Mouse (Mus musculus): ENCODE data around the gene Lilr4b. TPM values are rescaled to one million over a fixed set of nuclear protein-coding genes. Genes with fewer than 3 reads are reported as not detected.

Lilr4b gene
- polyA plus RNA-seq, 1 experiment from 2014 or later: not detected

DNA sequence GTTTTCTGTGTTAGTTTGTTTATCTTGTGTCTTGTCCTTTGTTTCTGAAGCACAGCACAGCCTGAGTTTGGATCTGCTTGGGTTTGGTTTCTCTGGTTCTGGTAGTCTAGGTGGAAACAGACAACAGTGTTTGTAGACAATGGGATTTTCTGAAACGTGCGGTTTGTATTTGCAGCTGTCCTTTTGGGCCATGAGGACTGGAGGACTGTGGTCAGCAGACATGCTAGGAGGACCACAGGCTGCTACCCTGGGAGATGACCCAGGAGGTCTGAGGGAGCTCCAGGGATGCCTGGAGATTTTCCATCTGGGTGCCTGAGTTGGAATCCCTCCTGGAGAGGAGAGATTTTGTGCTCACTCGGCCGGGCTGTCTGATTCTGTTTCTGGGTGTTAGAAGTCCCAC is 46.2 kb downstream of the Lilr4b start:
- 78% methylated on average over 4 of the region's 4 CpGs for WGBS

DNA sequence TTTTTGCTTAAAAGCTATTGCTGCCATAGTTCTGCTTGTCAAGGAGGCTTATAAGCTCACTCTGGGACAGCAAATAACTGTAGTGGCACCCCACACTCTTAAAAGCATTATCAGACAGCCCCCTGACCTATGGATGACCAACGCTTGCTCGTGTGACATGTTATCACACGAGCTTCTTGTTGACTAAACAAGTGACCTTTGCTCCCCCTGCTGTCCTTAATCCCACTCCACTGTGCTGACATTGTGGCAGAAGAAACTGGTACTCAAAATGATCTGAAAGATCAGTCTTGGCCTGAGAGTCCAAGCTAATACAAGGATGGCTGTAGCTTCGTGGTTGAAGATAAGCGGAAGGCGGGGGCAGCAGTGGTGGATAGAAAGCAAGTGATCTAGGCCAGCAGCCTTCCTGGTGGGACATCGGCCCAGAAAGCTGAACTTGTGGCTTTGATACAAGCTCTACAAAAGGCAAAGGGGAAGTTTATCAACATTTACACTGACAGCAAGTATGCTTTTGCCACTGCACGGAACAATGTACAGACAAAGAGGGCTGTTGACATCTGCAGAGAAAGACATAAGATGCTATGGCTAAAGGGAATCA is 48.5 kb downstream of the Lilr4b start:
- H3K27me3 ChIP-seq: no peaks in the 10 kb centered on the region
- H3K4me2 ChIP-seq (replicated peaks): no peak overlapping the region
- H3K9me3 ChIP-seq: no peaks in the 10 kb centered on the region
- H3K4me3 ChIP-seq: no peak overlapping the region
- H3K36me3 ChIP-seq: no peaks in the 10 kb centered on the region
- no peak overlapping the region for H3K27ac ChIP-seq (replicated peaks)
- no peak for ATAC-seq (ENCODE audit: low FRiP score, low read depth)
- no peak overlapping the region for H3K9ac ChIP-seq (replicated peaks)
- H3K4me1 ChIP-seq: no peaks in the 10 kb centered on the region
- 61% methylated on average over 8 of the region's 8 CpGs for WGBS

More for the DNA sequence above, 46.2 kb downstream of the Lilr4b start:
- no peak overlapping the region for H3K27ac ChIP-seq (replicated peaks)
- no peaks in the 10 kb centered on the region for H3K9me3 ChIP-seq
- no peak overlapping the region for H3K4me2 ChIP-seq (replicated peaks)
- ATAC-seq (ENCODE audit: low FRiP score, low read depth): no peak
- no peak overlapping the region for H3K4me3 ChIP-seq
- H3K36me3 ChIP-seq: no peaks in the 10 kb centered on the region
- no peak overlapping the region for H3K9ac ChIP-seq (replicated peaks)
- no peaks in the 10 kb centered on the region for H3K27me3 ChIP-seq
- no peaks in the 10 kb centered on the region for H3K4me1 ChIP-seq

DNA sequence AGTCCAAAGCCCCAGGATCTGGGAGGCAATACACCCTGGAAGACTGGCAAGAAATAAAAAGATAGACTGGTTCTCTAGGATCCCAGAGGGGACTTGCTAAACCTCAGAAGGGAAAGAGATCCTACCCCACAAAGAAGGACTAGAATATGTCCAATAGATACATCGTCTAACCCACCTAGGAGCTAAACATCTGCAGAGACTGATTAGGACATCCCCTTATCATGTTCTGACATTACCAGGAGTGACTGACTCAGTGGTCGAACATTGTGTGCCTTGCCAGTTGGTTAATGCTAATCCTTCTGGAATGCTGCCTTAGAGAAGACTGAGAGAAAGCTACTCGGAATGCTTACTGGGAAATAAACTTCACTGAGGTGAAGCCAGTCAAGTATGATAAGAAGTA is 49.1 kb downstream of the Lilr4b start:
- 55% methylated on average over 3 of the region's 3 CpGs for WGBS
- Histone ChIP-seq H3K4me3 (no peak overlapping the region), H3K36me3 (no peaks in the 10 kb centered on the region), H3K27ac (replicated peaks) (no peak overlapping the region), H3K4me2 (replicated peaks) (no peak overlapping the region), H3K9me3 (no peaks in the 10 kb centered on the region), H3K27me3 (no peaks in the 10 kb centered on the region), H3K4me1 (no peaks in the 10 kb centered on the region), H3K9ac (replicated peaks) (no peak overlapping the region)
- no peak for ATAC-seq (ENCODE audit: low FRiP score, low read depth)

DNA sequence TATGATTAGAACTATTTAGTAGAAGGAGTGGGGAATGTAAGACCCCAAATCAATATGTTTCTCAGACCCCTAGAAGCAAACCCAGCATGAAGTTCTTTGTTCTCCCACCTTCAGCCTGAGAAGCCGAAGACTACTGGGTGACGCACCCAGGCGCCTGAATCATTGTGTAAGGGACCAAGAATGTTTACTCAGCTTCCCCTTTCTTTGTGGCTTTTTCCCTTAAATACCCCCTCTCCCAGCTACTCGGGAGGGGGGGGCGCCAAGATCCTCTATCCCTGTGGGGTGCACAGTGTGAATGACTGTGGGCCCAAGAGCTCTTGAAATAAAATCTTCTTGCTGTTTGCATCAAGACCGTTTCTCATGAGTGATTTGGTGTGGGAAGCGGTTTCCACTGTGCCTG is 50.4 kb downstream of the Lilr4b start:
- 86% methylated on average over 7 of the region's 7 CpGs for WGBS
- Histone ChIP-seq H3K36me3 (no peaks in the 10 kb centered on the region), H3K4me2 (replicated peaks) (no peak overlapping the region), H3K27me3 (no peaks in the 10 kb centered on the region), H3K9me3 (no peaks in the 10 kb centered on the region), H3K4me1 (no peaks in the 10 kb centered on the region), H3K9ac (replicated peaks) (no peak overlapping the region), H3K27ac (replicated peaks) (no peak overlapping the region), H3K4me3 (no peak overlapping the region)
- no peak for ATAC-seq (ENCODE audit: low FRiP score, low read depth)

Other genes starting within 250 kb of the Lilr4b start
- not detected in 2 replicates for gene Gm49339, start within 50 bp of the Lilr4b start, polyA plus RNA-seq (2016; fragmentation: Nextera tagmentation; extraction: Ambion mirVana)
- gene Lilrb4a, start 10.3 kb downstream of the Lilr4b start, polyA plus RNA-seq (2016; fragmentation: Nextera tagmentation; extraction: Ambion mirVana): 0.57 and 0.93 TPM in 2 replicates
- 2.6 TPM in 2 replicates for gene Fam162b, start 109.9 kb downstream of the Lilr4b start, polyA plus RNA-seq (2016; fragmentation: Nextera tagmentation; extraction: Ambion mirVana)
- gene Gprc6a, start 150.8 kb downstream of the Lilr4b start, polyA plus RNA-seq (2016; fragmentation: Nextera tagmentation; extraction: Ambion mirVana): not detected in 2 replicates
- not detected in 2 replicates for gene Rfx6, start 197.1 kb downstream of the Lilr4b start, polyA plus RNA-seq (2016; fragmentation: Nextera tagmentation; extraction: Ambion mirVana)